Mouse (Mus musculus) CH12.LX (cell line): Measurements from ENCODE around the gene Aspn. TPM values are rescaled to one million over a fixed set of nuclear protein-coding genes. Genes with fewer than 3 reads are reported as not detected.

Experiments
- DNase-seq: peaks from one replicate; pipeline ENCODE4 v3.0.0-alpha.2; 2013; ENCODE audit errors: extremely low read depth
- H3K27ac ChIP-seq: 2 replicates; pipeline ENCODE4 v1.5.1; 2012; ENCODE audit warnings: low read depth, mild to moderate bottlenecking, control low read depth, moderate library complexity; ENCODE audit not compliant: insufficient read depth
- H3K27me3 ChIP-seq: replicated peaks from 2 replicates; pipeline ENCODE3; 2012; ENCODE audit warnings: inconsistent platforms
- H3K36me3 ChIP-seq, 2 experiments: replicated peaks in 1 of 2; 2 replicates each; pipeline versions ENCODE3 to v1.6.1; 2012; ENCODE audit warnings: inconsistent platforms in 1 of 2, low read length in 1 of 2, mild to moderate bottlenecking in 1 of 2, mixed read lengths in 1 of 2, moderate library complexity in 1 of 2; ENCODE audit not compliant: control insufficient read depth in 1 of 2, insufficient read depth in 1 of 2
- H3K4me1 ChIP-seq, 2 experiments: 2 replicates each; pipeline ENCODE4 v1.6.1; 2012; ENCODE audit warnings: inconsistent platforms in 1 of 2, moderate library complexity in 1 of 2; ENCODE audit not compliant: insufficient read depth in 2 of 2, control insufficient read depth in 1 of 2
- H3K4me2 ChIP-seq: 2 replicates; pipeline ENCODE4 v1.6.1; 2012; ENCODE audit warnings: low read depth, mild to moderate bottlenecking, control low read depth; ENCODE audit not compliant: poor library complexity, insufficient read depth, severe bottlenecking
- H3K4me3 ChIP-seq, 3 experiments: fragments of 150-350 bp in 1 of 3; sonication (generic) in 1 of 3; replicated peaks in 1 of 3; 2 replicates each; pipeline versions ENCODE3 to v1.5.1; 2011 to 2012; ENCODE audit warnings: low read depth in 2 of 3, low read length in 2 of 3, mild to moderate bottlenecking in 2 of 3, moderate library complexity in 2 of 3, control low read depth in 1 of 3, improper control_type of control experiment in 1 of 3, inconsistent platforms in 1 of 3, mixed read lengths in 1 of 3; ENCODE audit not compliant: poor library complexity in 1 of 3
- H3K79me2 ChIP-seq: replicated peaks from 2 replicates; pipeline ENCODE4 v1.6.1; 2012; ENCODE audit warnings: mild to moderate bottlenecking, moderate library complexity; ENCODE audit not compliant: control insufficient read depth, poor library complexity, insufficient read depth, severe bottlenecking; ENCODE audit errors: extremely low read depth
- H3K9ac ChIP-seq: 2 replicates; pipeline ENCODE4 v1.6.1; 2012; ENCODE audit warnings: low read depth, mild to moderate bottlenecking, control low read depth, moderate library complexity; ENCODE audit not compliant: insufficient read depth
- H3K9me3 ChIP-seq: replicated peaks from 2 replicates; pipeline ENCODE3; 2012; ENCODE audit warnings: low read length, inconsistent platforms, mixed read lengths
- BHLHE40 ChIP-seq: IDR thresholded peaks from 2 replicates; pipeline ENCODE4 v1.6.1; 2011; ENCODE audit warnings: mild to moderate bottlenecking, low read depth, low read length, improper control_type of control experiment
- CHD2 ChIP-seq: IDR thresholded peaks from 2 replicates; pipeline ENCODE4 v1.6.1; 2011; ENCODE audit warnings: low read length, improper control_type of control experiment
- CTCF ChIP-seq, 2 experiments: IDR thresholded peaks in 1 of 2; conservative IDR thresholded peaks in 1 of 2; 2 replicates each; pipeline ENCODE4 v1.5.1; 2011 to 2012; ENCODE audit warnings: low read depth in 2 of 2, low read length in 2 of 2, improper control_type of control experiment in 1 of 2, inconsistent platforms in 1 of 2, mild to moderate bottlenecking in 1 of 2, moderate library complexity in 1 of 2
- E2F4 ChIP-seq: IDR thresholded peaks from 2 replicates; pipeline ENCODE4 v1.6.1; 2011; ENCODE audit warnings: low read depth, low read length, improper control_type of control experiment; ENCODE audit not compliant: insufficient replicate concordance
- EP300 ChIP-seq: IDR thresholded peaks from 2 replicates; pipeline ENCODE4 v1.6.1; 2011; ENCODE audit warnings: low read length, improper control_type of control experiment
- ETS1 ChIP-seq: conservative IDR thresholded peaks from 2 replicates; pipeline ENCODE4 v1.6.1; 2012; ENCODE audit warnings: low read depth, mild to moderate bottlenecking, inconsistent platforms, low read length, improper control_type of control experiment, moderate library complexity
- HCFC1 ChIP-seq: IDR thresholded peaks from 2 replicates; pipeline ENCODE4 v1.6.1; 2012; ENCODE audit warnings: low read depth, mild to moderate bottlenecking, inconsistent platforms, low read length, improper control_type of control experiment
- JUN ChIP-seq: IDR thresholded peaks from 2 replicates; pipeline ENCODE4 v1.6.1; 2011; ENCODE audit warnings: low read depth, mild to moderate bottlenecking, low read length, improper control_type of control experiment, moderate library complexity; ENCODE audit not compliant: insufficient read depth
- JUND ChIP-seq: conservative IDR thresholded peaks from 2 replicates; pipeline ENCODE4 v1.6.1; 2011; ENCODE audit warnings: low read depth, low read length, improper control_type of control experiment
- KAT2A ChIP-seq: IDR thresholded peaks from 2 replicates; pipeline ENCODE4 v1.6.1; 2012; ENCODE audit warnings: low read length, improper control_type of control experiment, inconsistent platforms; ENCODE audit not compliant: insufficient replicate concordance
- MAZ ChIP-seq: IDR thresholded peaks from 2 replicates; pipeline ENCODE4 v1.6.1; 2012; ENCODE audit warnings: low read depth, mild to moderate bottlenecking, inconsistent platforms, low read length, improper control_type of control experiment, moderate library complexity
- MXI1 ChIP-seq: IDR thresholded peaks from 2 replicates; pipeline ENCODE4 v1.6.1; 2011; ENCODE audit warnings: mild to moderate bottlenecking, low read depth, low read length, improper control_type of control experiment
- MYC ChIP-seq: IDR thresholded peaks from 2 replicates; pipeline ENCODE4 v1.6.1; 2011; ENCODE audit warnings: low read depth, mild to moderate bottlenecking, improper control_type of control experiment, low read length
- NRF1 ChIP-seq: IDR thresholded peaks from 2 replicates; pipeline ENCODE4 v1.6.1; 2014; ENCODE audit warnings: low read depth, mild to moderate bottlenecking, inconsistent platforms, low read length, improper control_type of control experiment, moderate library complexity
- PAX5 ChIP-seq: IDR thresholded peaks from 2 replicates; pipeline ENCODE4 v1.6.1; 2012; ENCODE audit warnings: low read length, inconsistent platforms, mixed read lengths
- POLR2A ChIP-seq: IDR thresholded peaks from 2 replicates; pipeline ENCODE4 v1.6.1; 2011; ENCODE audit warnings: low read depth, mild to moderate bottlenecking, improper control_type of control experiment, low read length
- POLR2AphosphoS2 ChIP-seq: IDR thresholded peaks from 2 replicates; pipeline ENCODE4 v1.6.1; 2011; ENCODE audit warnings: low read depth, low read length, improper control_type of control experiment
- RAD21 ChIP-seq: IDR thresholded peaks from 2 replicates; pipeline ENCODE4 v1.6.1; 2011; ENCODE audit warnings: low read depth, mild to moderate bottlenecking, low read length, improper control_type of control experiment, moderate library complexity
- RCOR1 ChIP-seq: conservative IDR thresholded peaks from 2 replicates; pipeline ENCODE4 v1.6.1; 2012; ENCODE audit warnings: low read depth, mild to moderate bottlenecking, inconsistent platforms, low read length, improper control_type of control experiment
- SIN3A ChIP-seq: IDR thresholded peaks from 2 replicates; pipeline ENCODE4 v1.6.1; 2012; ENCODE audit warnings: low read length, improper control_type of control experiment, inconsistent platforms
- SMC3 ChIP-seq: IDR thresholded peaks from 2 replicates; pipeline ENCODE4 v1.6.1; 2011; ENCODE audit warnings: low read depth, low read length, improper control_type of control experiment
- TCF12 ChIP-seq: IDR thresholded peaks from 2 replicates; pipeline ENCODE4 v1.6.1; 2014; ENCODE audit warnings: low read depth, mild to moderate bottlenecking, inconsistent platforms, low read length, improper control_type of control experiment
- UBTF ChIP-seq: IDR thresholded peaks from 2 replicates; pipeline ENCODE4 v1.6.1; 2012; ENCODE audit warnings: low read depth, mild to moderate bottlenecking, inconsistent platforms, low read length, improper control_type of control experiment, moderate library complexity
- USF1 ChIP-seq: IDR thresholded peaks from 2 replicates; pipeline ENCODE4 v1.6.1; 2014; ENCODE audit warnings: low read depth, mild to moderate bottlenecking, inconsistent platforms, low read length, improper control_type of control experiment
- USF2 ChIP-seq: conservative IDR thresholded peaks from 2 replicates; pipeline ENCODE4 v1.6.1; 2011; ENCODE audit warnings: low read depth, low read length, improper control_type of control experiment
- ZNF384 ChIP-seq: IDR thresholded peaks from 2 replicates; pipeline ENCODE4 v1.6.1; 2012; ENCODE audit warnings: low read depth, low read length, improper control_type of control experiment, inconsistent platforms
- dilution Hi-C: fragments of 300-500 bp; cut with MboI; formaldehyde crosslinking; loops from 2 replicates; pipeline ENCODE4 v1.14.3; 2020; ENCODE audit warnings: low sequenced_read_pairs; ENCODE audit not compliant: extremely low pct_unique_long_range_greater_than_20kb, extremely low pct_ligation_motif_present
- in situ Hi-C: fragments of 300-500 bp; cut with MboI; formaldehyde crosslinking; loops from 3 replicates; pipeline ENCODE4 v1.14.3; 2019; ENCODE audit warnings: low sequenced_read_pairs, low pct_ligation_motif_present, low pct_unique_long_range_greater_than_20kb, mixed read lengths
- polyA plus RNA-seq: library from polyadenylated mRNA; unstranded; fragments of >175 nt; gene quantifications from 2 replicates; pipeline ENCODE4 v1.2.1, GENCODE M21; 2012; ENCODE audit warnings: low read depth; ENCODE audit not compliant: insufficient read length
- total RNA-seq, 2 experiments: library from RNA; depleted of rRNA; stranded (reverse); fragments of 300-350 nt in 1 of 2; fragments of >200 nt in 1 of 2; gene quantifications; 2 replicates each; pipeline ENCODE4 v1.2.3; 2012 to 2014

Gene Aspn
- total and polyA plus RNA-seq, 3 experiments: 0.23 TPM; not detected in 2

GRCm38 (mm10) chr13:49560886-49561285 lies 16.6 kb downstream of the Aspn start:
- dilution Hi-C loops: no loop called here
- no peak overlapping the region for H3K4me2 ChIP-seq
- no peaks in the 10 kb centered on the region for H3K4me1 ChIP-seq
- no peaks in the 10 kb centered on the region for H3K79me2 ChIP-seq
- no peaks in the 10 kb centered on the region for H3K9me3 ChIP-seq
- H3K4me3 ChIP-seq: no peak overlapping the region
- no peak overlapping the region for H3K27ac ChIP-seq
- in situ Hi-C loops: loop anchor here (5.0 kb wide), 1 partner anchor 96 kb away; no protein-coding TSS in a partner anchor
- no peaks in the 10 kb centered on the region for H3K36me3 ChIP-seq
- H3K27me3 ChIP-seq: no peaks in the 10 kb centered on the region
- no peak for TF ChIP-seq EP300
- no peak for TF ChIP-seq POLR2A
- TF ChIP-seq USF2: no peak
- no peak for TF ChIP-seq E2F4
- no peak for TF ChIP-seq KAT2A
- no peak for TF ChIP-seq MAZ
- no peak for TF ChIP-seq JUN
- TF ChIP-seq POLR2AphosphoS2: no peak
- TF ChIP-seq BHLHE40: no peak
- TF ChIP-seq JUND: no peak
- no peak for TF ChIP-seq MYC
- no peak for TF ChIP-seq PAX5
- TF ChIP-seq USF1: no peak
- no peak for TF ChIP-seq RCOR1
- TF ChIP-seq RAD21: no peak
- TF ChIP-seq SIN3A: no peak
- TF ChIP-seq UBTF: no peak
- TF ChIP-seq ZNF384: no peak
- TF ChIP-seq ETS1: no peak
- DNase-seq: no peak
- no peak overlapping the region for H3K9ac ChIP-seq

- Histone ChIP-seq H3K36me3 (no peaks in the 10 kb centered on the region), H3K27ac (no peak overlapping the region), H3K4me1 (no peaks in the 10 kb centered on the region), H3K27me3 (no peaks in the 10 kb centered on the region), H3K4me3 (no peak overlapping the region), H3K4me2 (no peak overlapping the region), H3K9me3 (no peaks in the 10 kb centered on the region), H3K9ac (no peak overlapping the region), H3K79me2 (no peaks in the 10 kb centered on the region)
- no peak for DNase-seq
- in situ Hi-C loops: loop anchor here (5.0 kb wide), 1 partner anchor 93 kb away; no protein-coding TSS in a partner anchor
- dilution Hi-C loops: no loop called here
- TF ChIP-seq CHD2: no peak
- no peak for TF ChIP-seq TCF12
- no peak for TF ChIP-seq HCFC1
- TF ChIP-seq NRF1: no peak
- TF ChIP-seq USF2: no peak
- TF ChIP-seq SMC3: no peak
- TF ChIP-seq ZNF384: no peak
- TF ChIP-seq POLR2A: no peak
- TF ChIP-seq MXI1: no peak
- TF ChIP-seq CTCF (conservative IDR thresholded peaks at IDR 0.05 in 1 of 2, IDR thresholded peaks at IDR 0.05 in 1 of 2; ENCODE audit: low read depth in 2 of 2, low read length in 2 of 2): no peak; a peak in 1 of 4 replicates
- TF ChIP-seq BHLHE40: no peak
- TF ChIP-seq POLR2AphosphoS2: no peak
- no peak for TF ChIP-seq E2F4
- no peak for TF ChIP-seq SIN3A
- TF ChIP-seq JUND: no peak
These were observed 20.1 kb downstream of the Aspn start for GRCm38 (mm10) chr13:49564347-49564746.
